Mouse (Mus musculus) MEL (cell line): ENCODE results near the gene Rab4b.

Experiments used
- ZC3H11A ChIP-seq: IDR thresholded peaks from 2 replicates; pipeline ENCODE4 v1.6.1; 2012; ENCODE audit warnings: low read depth, mild to moderate bottlenecking, inconsistent platforms, low read length, improper control_type of control experiment
- ZMIZ1 ChIP-seq: IDR thresholded peaks from 2 replicates; pipeline ENCODE4 v1.6.1; 2012; ENCODE audit warnings: low read depth, mild to moderate bottlenecking, inconsistent platforms, low read length, improper control_type of control experiment, moderate library complexity

DNA sequence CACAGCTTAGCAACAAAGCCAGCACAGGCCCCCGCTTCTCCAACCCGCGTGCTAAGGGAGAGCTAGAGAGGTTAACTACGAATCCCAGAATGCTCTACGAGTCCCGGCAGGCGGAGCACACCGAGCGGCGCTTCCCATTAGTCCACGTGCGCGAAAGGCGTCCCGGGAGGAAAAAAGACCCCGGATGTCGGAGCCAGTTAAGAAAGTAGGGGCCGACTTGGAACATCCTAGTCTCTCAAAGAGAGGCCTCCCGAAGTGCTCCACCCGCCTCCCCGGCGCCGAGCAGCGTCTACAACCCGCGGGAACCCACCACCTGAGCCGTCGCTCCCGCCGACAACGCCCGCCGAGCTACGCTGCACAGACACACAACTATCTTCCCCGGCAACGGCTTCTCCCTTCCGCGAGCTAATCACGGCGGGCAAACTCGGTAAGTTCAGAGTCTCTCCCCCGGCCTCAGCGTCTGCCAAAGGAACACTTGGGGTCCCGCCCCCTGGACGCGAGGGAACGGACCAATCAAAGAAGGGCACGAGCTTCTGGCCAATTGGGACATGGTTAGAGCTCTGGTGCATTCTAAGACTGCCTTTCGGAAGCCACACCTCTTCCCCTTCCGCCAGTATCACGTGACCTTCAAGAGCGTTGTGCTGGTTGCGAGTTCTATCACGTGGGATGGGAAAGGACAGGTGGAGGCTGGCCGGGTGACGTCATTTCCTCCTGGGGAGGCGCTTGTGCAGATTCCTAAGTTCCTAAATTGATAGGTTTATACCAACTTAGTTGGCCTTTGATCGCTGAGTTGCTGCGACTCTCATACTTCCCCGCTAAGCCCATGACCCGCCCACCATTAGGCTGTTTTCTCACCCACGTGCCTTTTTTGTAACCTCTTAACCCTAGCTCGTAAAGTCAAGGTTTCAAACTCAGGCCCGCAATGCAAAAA lies 17.2 kb upstream of the Rab4b start, which contains the start of the genes BC024978 and Snrpa:
- peak; percentile 66 for TF ChIP-seq ZMIZ1
- TF ChIP-seq ZC3H11A = no peak
